In genomic region chr7:78846737-78847434, GRCm38 (mm10) we compare ENCODE assay signal across 8 mouse cellular contexts. TPM values are rescaled to one million over a fixed set of nuclear protein-coding genes. Genes with fewer than 3 reads are reported as not detected.
A peak's percentile ranks its signal among the peaks of the same experiment; 100 is the strongest.
DNase-seq lines count a peak whose midpoint lies in the region; ATAC-seq lines count a peak whose summit lies in the region.

TSS of gene Det1 (minus strand) at chr7:78847263.

- peak; percentile 96 for DNase-seq in CD4-positive, CD25-positive, alpha-beta regulatory T cell, adult 2 months (ENCODE audit: low read depth, low spot score)
- peak; percentile 18 for DNase-seq in fat pad, adult 2 months (ENCODE audit: extremely low read depth, low read depth, low spot score)
- peak; percentile 96 for DNase-seq in kidney, postnatal 10 days
- peak; percentile 76 to 86 for DNase-seq in natural killer cell, adult 2 months (ENCODE audit: low spot score in 2 of 2)

- H3K4me3 ChIP-seq in brown adipose tissue, adult 24 weeks (ENCODE audit: insufficient read depth, low read depth, low read length): peak within 1 kb of the TSS; percentile 89
- peak within 1 kb of the TSS; percentile 69 for H3K4me3 ChIP-seq in heart, embryonic 13.5 days
- H3K4me3 ChIP-seq in liver, embryonic 12.5 days: peak within 1 kb of the TSS; percentile 91
- H3K4me3 ChIP-seq in stomach, embryonic 15.5 days (replicated peaks): peak within 1 kb of the TSS; percentile 84

- peak; percentile 83 for ATAC-seq in heart, embryonic 13.5 days (ENCODE audit: extremely low read depth, insufficient number of reproducible peaks, low FRiP score, low TSS enrichment)
- ATAC-seq in liver, embryonic 12.5 days: peak; percentile 89
- ATAC-seq in stomach, embryonic 15.5 days (ENCODE audit: insufficient read depth, low FRiP score, low read depth): peak; percentile 90

- WGBS in heart, embryonic 13.5 days: under 1% methylated on average over 54 of the region's 54 CpGs
- WGBS in liver, embryonic 12.5 days (ENCODE audit: insufficient replicate concordance): under 1% methylated on average over 54 of the region's 54 CpGs
- under 1% methylated on average over 54 of the region's 54 CpGs for WGBS in stomach, embryonic 15.5 days

- peak within 1 kb of the TSS; percentile 78 for H3K4me2 ChIP-seq in heart, embryonic 13.5 days
- peak within 1 kb of the TSS; percentile 80 for H3K4me2 ChIP-seq in liver, embryonic 12.5 days
- peak within 1 kb of the TSS; percentile 60 for H3K4me2 ChIP-seq in stomach, embryonic 15.5 days

- no peaks in the 10 kb centered on the region for H3K9me3 ChIP-seq in heart, embryonic 13.5 days
- H3K9me3 ChIP-seq in liver, embryonic 12.5 days (replicated peaks): no peaks in the 10 kb centered on the region
- no peaks in the 10 kb centered on the region for H3K9me3 ChIP-seq in stomach, embryonic 15.5 days

- peaks cover 2% of the 10 kb centered on the region; the same call in 1 of the 2 replicates for H3K4me1 ChIP-seq in brown adipose tissue, adult 24 weeks (ENCODE audit: control insufficient read depth, insufficient read depth, insufficient read length, low read length)
- H3K4me1 ChIP-seq in heart, embryonic 13.5 days: peaks cover 9% of the 10 kb centered on the region
- H3K4me1 ChIP-seq in liver, embryonic 12.5 days: peaks cover 18% of the 10 kb centered on the region
- H3K4me1 ChIP-seq in stomach, embryonic 15.5 days: no peaks in the 10 kb centered on the region

- H3K36me3 ChIP-seq in heart, embryonic 13.5 days: peaks cover 22% of the 10 kb centered on the region
- H3K36me3 ChIP-seq in liver, embryonic 12.5 days: peaks cover 27% of the 10 kb centered on the region
- peaks cover 15% of the 10 kb centered on the region for H3K36me3 ChIP-seq in stomach, embryonic 15.5 days

- H3K9ac ChIP-seq in heart, embryonic 13.5 days: peak within 1 kb of the TSS; percentile 89
- H3K9ac ChIP-seq in liver, embryonic 12.5 days: peak within 1 kb of the TSS; percentile 86
- peak within 1 kb of the TSS; percentile 80 for H3K9ac ChIP-seq in stomach, embryonic 15.5 days

- H3K27ac ChIP-seq in brown adipose tissue, adult 24 weeks (replicated peaks; ENCODE audit: low read depth, low read length): peak within 1 kb of the TSS; percentile 56
- peak within 1 kb of the TSS; percentile 57; the same call in 1 of the 2 replicates for H3K27ac ChIP-seq in heart, embryonic 13.5 days (replicated peaks)
- peak within 1 kb of the TSS; percentile 85 for H3K27ac ChIP-seq in liver, embryonic 12.5 days
- H3K27ac ChIP-seq in stomach, embryonic 15.5 days: peak within 1 kb of the TSS; percentile 80

- peaks cover 5% of the 10 kb centered on the region for H3K27me3 ChIP-seq in heart, embryonic 13.5 days (replicated peaks)
- peaks cover 2% of the 10 kb centered on the region; the same call in 1 of the 2 replicates for H3K27me3 ChIP-seq in liver, embryonic 12.5 days (replicated peaks)
- H3K27me3 ChIP-seq in stomach, embryonic 15.5 days (replicated peaks): no peaks in the 10 kb centered on the region

RNA-seq across cellular contexts. Expression of gene Det1, which starts in this region (rescaled TPM):
- polyA plus RNA-seq in brown adipose tissue, adult 24 weeks (2012; ENCODE audit: insufficient read depth, insufficient read length, missing spikeins): 5.9 and 6.6 TPM in 2 replicates
- polyA plus RNA-seq in heart, embryonic 13.5 days (2015; fragmentation: Nextera tagmentation; extraction: Ambion mirVana): 10.4 and 11.4 TPM in 2 replicates
- polyA plus RNA-seq in liver, embryonic 12.5 days (2016; fragmentation: Nextera tagmentation; extraction: Ambion mirVana): 13.6 and 13.7 TPM in 2 replicates
- 15.6 and 18.0 TPM in 2 replicates for polyA plus RNA-seq in stomach, embryonic 15.5 days (2015; fragmentation: Nextera tagmentation; extraction: Ambion mirVana)

Comparison
In these comparisons a context has a peak if more than half of its experiments do, and no peak if none do; other contexts are left out.
1. Peak in every context shown above with its lines: DNase-seq, ATAC-seq, H3K4me3 ChIP-seq and H3K27ac ChIP-seq.
2. DNase-seq: peak in every context shown above with its lines; median percentile 96 in CD4-positive, CD25-positive, alpha-beta regulatory T cell, adult 2 months; 96 in kidney, postnatal 10 days; 81 in natural killer cell, adult 2 months; 18 in fat pad, adult 2 months.